Mouse (Mus musculus) gastrocnemius, adult 18-20 months (tissue): ENCODE results near the gene Herc3. TPM values are rescaled to one million over a fixed set of nuclear protein-coding genes. Genes with fewer than 3 reads are reported as not detected.

ENCODE experiments used
- DNase-seq: peaks from one replicate; pipeline ENCODE4 v3.0.0; 2021; ENCODE audit warnings: low spot score
- total RNA-seq, 2 experiments: library from RNA; stranded (reverse); gene quantifications; 2 replicates each; pipeline ENCODE4 v1.2.3; 2021

Gene Herc3
- total RNA-seq, 2 experiments from 2014 or later = 50.9 to 64.2 TPM

- peak; percentile 11 for DNase-seq
Observed at GRCm38 (mm10) chr6:58965071-58965831, 134.0 kb downstream of the Herc3 start.

GRCm38 (mm10) chr6:58968272-58968671 lies 137.0 kb downstream of the Herc3 start:
- DNase-seq = peak; percentile 47

Other genes with a start within 250 kb of the Herc3 start
- 10 to 100 TPM; 17.2 to 18.7 TPM for gene Abcg2, start 246.9 kb upstream of the Herc3 start, total RNA-seq
- gene Nap1l5, start 75.6 kb downstream of the Herc3 start, total RNA-seq = under 1 TPM; 0.17 to 0.50 TPM
- gene Fam13a, start 193.1 kb downstream of the Herc3 start, total RNA-seq = 1 to 10 TPM; 9.6 to 9.8 TPM